Mouse (Mus musculus): ENCODE results near the gene Cdk5r1. TPM values are rescaled to one million over a fixed set of nuclear protein-coding genes. Genes with fewer than 3 reads are reported as not detected.

The Cdk5r1 gene
- polyA plus RNA-seq, 1 experiment from 2014 or later: 4.7 TPM

DNA sequence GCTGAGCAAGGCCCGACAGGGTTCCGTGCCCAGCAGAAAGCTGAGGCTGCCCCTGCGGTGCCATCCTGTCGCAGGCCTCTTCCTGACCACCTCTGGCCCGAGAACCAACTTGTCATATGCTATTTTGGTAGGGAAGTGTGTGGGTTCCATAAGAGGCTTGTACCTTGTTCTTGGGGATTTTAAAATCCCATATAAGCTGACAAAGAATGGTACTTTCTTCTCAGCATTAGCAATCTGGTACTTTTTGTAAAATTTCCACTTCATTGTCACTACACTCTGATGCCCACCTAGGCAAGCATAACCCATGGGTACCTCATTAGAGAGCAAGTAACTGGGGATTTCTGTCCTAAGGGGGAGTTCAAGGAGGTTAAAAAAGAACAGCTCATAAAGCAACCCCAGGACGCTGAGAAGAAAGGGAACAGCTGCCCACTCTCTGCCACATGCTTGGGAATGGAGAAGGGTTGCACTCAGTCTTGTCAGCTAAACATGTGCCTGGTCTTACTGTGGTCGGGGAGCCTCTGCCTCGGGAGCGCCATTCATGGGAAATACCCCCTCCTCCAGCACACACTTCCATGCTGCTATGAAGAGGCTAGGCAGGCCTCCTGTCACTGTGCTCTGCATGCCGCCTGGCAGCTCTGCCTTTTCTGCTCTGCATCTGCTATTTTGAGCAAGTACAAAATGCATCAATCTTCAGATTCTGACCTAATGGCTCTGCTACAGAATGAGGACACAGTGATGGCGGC is 21.7 kb downstream of the Cdk5r1 start:
- no peaks in the 10 kb centered on the region for H3K36me3 ChIP-seq (replicated peaks)
- H3K4me1 ChIP-seq: peaks cover 31% of the 10 kb centered on the region
- no peaks in the 10 kb centered on the region for H3K27me3 ChIP-seq (ENCODE audit: poor library complexity, severe bottlenecking)
- H3K27ac ChIP-seq: peak overlapping the region; percentile 51; the same call in 1 of the 2 replicates
- H3K9me3 ChIP-seq: no peaks in the 10 kb centered on the region
- no peak overlapping the region for H3K4me3 ChIP-seq
- DNase-seq (ENCODE audit: extremely low spot score, low spot score): no peak
- WGBS: 73% methylated on average over 11 of the region's 11 CpGs

DNA sequence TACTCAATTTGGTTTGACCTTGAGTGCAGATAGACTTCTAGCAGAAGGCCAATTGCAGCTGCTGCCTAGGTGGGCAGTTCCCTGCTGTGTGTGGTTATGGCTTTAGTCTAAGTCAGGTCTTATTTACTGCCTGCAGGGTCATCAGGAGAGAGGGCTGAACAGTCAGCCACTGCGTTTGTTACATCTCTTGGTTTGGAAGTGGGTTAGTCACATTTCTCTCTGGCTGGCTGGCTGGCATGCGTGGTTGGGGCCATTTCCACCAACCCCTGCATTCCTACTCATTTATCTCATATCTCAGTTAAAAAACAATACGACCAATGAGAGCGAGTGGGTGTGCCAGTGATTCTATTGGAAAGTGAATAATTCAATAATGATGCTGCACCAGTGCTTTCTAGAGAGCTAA is 22.7 kb downstream of the Cdk5r1 start:
- Histone ChIP-seq H3K9me3 (no peaks in the 10 kb centered on the region), H3K27me3 (ENCODE audit: poor library complexity, severe bottlenecking) (no peaks in the 10 kb centered on the region), H3K4me1 (peaks cover 41% of the 10 kb centered on the region), H3K27ac (peak overlapping the region; percentile 8; the same call in 1 of the 2 replicates), H3K4me3 (no peak overlapping the region), H3K36me3 (replicated peaks) (no peaks in the 10 kb centered on the region)
- WGBS: 87% methylated on average over 4 of the region's 4 CpGs
- no peak for DNase-seq (ENCODE audit: extremely low spot score, low spot score)

DNA sequence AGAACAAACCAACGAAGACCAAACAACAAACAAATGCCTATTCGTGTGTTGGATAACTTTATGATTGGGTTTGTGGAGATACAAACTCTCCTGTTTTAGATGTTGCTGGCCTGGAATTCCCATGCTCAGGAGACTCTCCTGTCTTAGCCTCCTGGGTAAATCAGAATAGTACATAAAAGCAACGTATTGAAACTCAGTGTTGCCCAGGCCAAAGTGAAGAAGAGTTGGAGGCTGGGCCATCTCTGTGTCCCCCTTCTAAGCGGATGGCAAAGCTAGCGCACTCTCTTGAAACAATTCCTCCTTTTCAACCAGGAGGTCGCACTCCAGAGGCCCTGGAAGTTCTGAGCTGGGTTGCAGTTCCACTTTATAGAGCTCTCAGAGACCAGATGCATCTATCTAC is 26.5 kb downstream of the Cdk5r1 start:
- DNase-seq (ENCODE audit: extremely low spot score, low spot score): no peak
- Histone ChIP-seq H3K27ac (peak overlapping the region; percentile 88), H3K4me1 (peaks cover 53% of the 10 kb centered on the region), H3K27me3 (ENCODE audit: poor library complexity, severe bottlenecking) (peaks cover 11% of the 10 kb centered on the region), H3K36me3 (replicated peaks) (no peaks in the 10 kb centered on the region), H3K4me3 (peak overlapping the region; percentile 36; the same call in 1 of the 2 replicates), H3K9me3 (no peaks in the 10 kb centered on the region)
- WGBS: 81% methylated on average over 6 of the region's 6 CpGs

DNA sequence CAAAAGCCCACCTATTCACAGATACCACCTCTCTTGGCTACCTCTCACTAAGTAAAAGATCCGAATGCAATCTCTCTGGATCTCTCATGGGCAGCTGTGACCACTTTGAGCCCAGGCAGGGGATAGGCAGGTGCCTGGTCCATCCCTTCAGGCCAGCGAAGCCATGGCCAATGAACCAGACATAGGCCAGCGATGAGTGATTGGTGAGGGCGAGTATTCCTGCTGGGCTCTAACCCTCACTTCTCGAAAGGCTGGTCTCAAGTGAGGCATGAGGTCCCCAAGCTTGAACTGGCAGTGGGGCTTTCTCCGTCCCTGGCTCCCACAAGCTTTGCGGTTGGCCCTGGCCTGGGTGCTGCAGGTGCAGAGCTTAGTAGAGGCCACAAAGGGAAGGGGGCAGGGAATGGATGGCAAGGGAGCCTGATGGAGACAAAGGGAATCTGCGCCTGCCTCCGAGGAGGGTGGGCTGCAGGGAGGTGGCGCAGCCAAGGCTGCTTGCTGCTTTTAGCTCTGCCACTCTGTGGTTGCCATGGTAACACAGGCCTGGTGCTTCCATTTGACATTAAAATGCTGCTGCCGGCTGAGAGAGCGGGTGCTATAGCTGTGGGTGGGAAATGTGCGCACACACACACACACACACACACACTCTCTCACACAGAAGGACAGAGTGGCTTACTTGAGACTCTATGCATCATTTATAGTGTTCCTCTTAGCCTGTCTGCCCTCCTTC is 27.1 kb downstream of the Cdk5r1 start:
- H3K9me3 ChIP-seq: no peaks in the 10 kb centered on the region
- peaks cover 52% of the 10 kb centered on the region for H3K4me1 ChIP-seq
- H3K36me3 ChIP-seq (replicated peaks): no peaks in the 10 kb centered on the region
- peaks cover 11% of the 10 kb centered on the region for H3K27me3 ChIP-seq (ENCODE audit: poor library complexity, severe bottlenecking)
- 16% methylated on average over 13 of the region's 13 CpGs for WGBS
- DNase-seq (ENCODE audit: extremely low spot score, low spot score): peak; percentile 84
- peak overlapping the region; percentile 88 for H3K27ac ChIP-seq
- peak overlapping the region; percentile 36 for H3K4me3 ChIP-seq

DNA sequence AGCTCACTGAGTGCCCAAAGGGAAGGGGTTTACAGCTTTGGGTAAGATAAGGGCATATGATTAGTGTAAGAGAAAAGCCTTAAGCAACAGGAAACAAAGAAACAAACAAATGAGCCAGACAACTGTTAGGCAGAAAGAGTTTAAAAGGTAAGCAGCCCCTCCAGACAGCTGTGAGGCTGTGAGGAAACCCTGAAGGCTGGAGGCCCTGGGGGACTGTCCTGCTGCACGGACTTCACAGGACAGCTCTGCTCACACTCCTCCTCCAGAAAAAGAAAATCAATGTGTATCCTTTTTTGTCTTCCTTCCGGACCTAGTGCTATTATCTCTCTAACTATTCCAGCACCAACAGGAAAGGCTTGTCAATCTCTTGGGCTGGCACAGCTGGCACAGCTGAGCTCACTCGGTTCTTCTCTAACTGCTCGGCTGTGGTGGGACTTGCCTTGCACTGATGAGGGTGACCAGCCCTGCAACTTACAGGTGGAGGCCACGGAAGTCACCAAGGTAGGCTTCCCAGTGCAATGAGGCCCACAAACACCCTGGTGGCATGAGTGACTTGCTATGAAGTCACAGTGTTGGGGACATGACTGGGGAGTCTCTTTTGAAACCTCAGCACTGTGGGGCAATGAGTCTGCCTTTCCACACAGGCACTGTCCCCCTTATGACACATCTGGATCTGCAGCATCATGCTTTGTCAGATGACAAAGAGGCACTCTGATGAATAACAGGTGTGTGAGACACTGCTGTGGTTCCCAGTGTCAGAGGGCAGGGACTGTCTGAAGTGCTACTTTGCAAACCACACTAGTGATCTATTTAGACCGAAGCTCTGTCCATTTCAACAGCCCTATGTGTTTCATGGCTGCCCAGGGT is 27.9 kb downstream of the Cdk5r1 start:
- no peaks in the 10 kb centered on the region for H3K36me3 ChIP-seq (replicated peaks)
- DNase-seq (ENCODE audit: extremely low spot score, low spot score): no peak
- H3K4me1 ChIP-seq: peaks cover 49% of the 10 kb centered on the region
- no peaks in the 10 kb centered on the region for H3K9me3 ChIP-seq
- peak overlapping the region; percentile 88 for H3K27ac ChIP-seq
- H3K4me3 ChIP-seq: peak overlapping the region; percentile 36; the same call in 1 of the 2 replicates
- peaks cover 11% of the 10 kb centered on the region for H3K27me3 ChIP-seq (ENCODE audit: poor library complexity, severe bottlenecking)
- 48% methylated on average over 6 of the region's 6 CpGs for WGBS

DNA sequence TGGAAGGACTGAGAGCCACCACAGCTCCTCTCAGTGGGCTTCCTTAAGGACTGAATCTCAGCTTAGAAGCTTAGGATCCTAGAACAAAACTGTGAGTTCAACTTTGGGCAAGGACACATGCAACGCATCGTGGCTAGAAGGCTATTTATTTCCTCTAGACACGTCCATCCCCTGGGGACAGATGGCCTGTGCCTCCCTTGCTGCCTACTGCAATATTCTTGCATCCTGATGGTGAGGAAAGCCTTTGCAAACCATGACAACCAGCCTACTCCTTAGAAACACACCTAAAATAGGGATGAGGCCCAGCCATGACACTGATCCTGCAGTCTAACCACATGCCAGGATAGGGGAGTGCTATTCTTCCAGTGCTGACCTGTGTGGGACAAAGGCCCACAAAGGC is 28.8 kb downstream of the Cdk5r1 start:
- Histone ChIP-seq H3K27ac (peak overlapping the region; percentile 88), H3K27me3 (ENCODE audit: poor library complexity, severe bottlenecking) (peaks cover 11% of the 10 kb centered on the region), H3K9me3 (no peaks in the 10 kb centered on the region), H3K36me3 (replicated peaks) (no peaks in the 10 kb centered on the region), H3K4me1 (peaks cover 42% of the 10 kb centered on the region), H3K4me3 (no peak overlapping the region)
- no peak for DNase-seq (ENCODE audit: extremely low spot score, low spot score)
- 91% methylated on average over 3 of the region's 3 CpGs for WGBS

- Histone ChIP-seq H3K4me1 (peaks cover 42% of the 10 kb centered on the region), H3K27me3 (ENCODE audit: poor library complexity, severe bottlenecking) (peaks cover 11% of the 10 kb centered on the region)
- DNase-seq (ENCODE audit: extremely low spot score, low spot score): no peak
Observed at GRCm38 (mm10) chr11:80506483-80506882, 29.7 kb downstream of the Cdk5r1 start.

GRCm38 (mm10) chr11:80507791-80508190 is 31.0 kb downstream of the Cdk5r1 start:
- H3K4me3 ChIP-seq: no peak overlapping the region
- DNase-seq (ENCODE audit: extremely low spot score, low spot score): no peak
- H3K27ac ChIP-seq: peak overlapping the region; percentile 40; the same call in 1 of the 2 replicates
- peaks cover 49% of the 10 kb centered on the region for H3K4me1 ChIP-seq
- H3K9me3 ChIP-seq: no peaks in the 10 kb centered on the region
- H3K36me3 ChIP-seq (replicated peaks): no peaks in the 10 kb centered on the region
- peaks cover 11% of the 10 kb centered on the region for H3K27me3 ChIP-seq (ENCODE audit: poor library complexity, severe bottlenecking)
- WGBS: 92% methylated on average over 6 of the region's 6 CpGs

More at GRCm38 (mm10) chr11:80506483-80506882, 29.7 kb downstream of the Cdk5r1 start:
- H3K9me3 ChIP-seq: no peaks in the 10 kb centered on the region
- no peak overlapping the region for H3K27ac ChIP-seq
- H3K4me3 ChIP-seq: no peak overlapping the region
- H3K36me3 ChIP-seq (replicated peaks): no peaks in the 10 kb centered on the region

- peaks cover 11% of the 10 kb centered on the region for H3K27me3 ChIP-seq (ENCODE audit: poor library complexity, severe bottlenecking)
- H3K27ac ChIP-seq: peak overlapping the region; percentile 76
- no peak for DNase-seq (ENCODE audit: extremely low spot score, low spot score)
- H3K36me3 ChIP-seq (replicated peaks): no peaks in the 10 kb centered on the region
- peaks cover 42% of the 10 kb centered on the region for H3K4me1 ChIP-seq
- no peaks in the 10 kb centered on the region for H3K9me3 ChIP-seq
- no peak overlapping the region for H3K4me3 ChIP-seq
- WGBS: 57% methylated on average over 19 of the region's 19 CpGs
Observed at GRCm38 (mm10) chr11:80508361-80509175, 31.7 kb downstream of the Cdk5r1 start.

DNA sequence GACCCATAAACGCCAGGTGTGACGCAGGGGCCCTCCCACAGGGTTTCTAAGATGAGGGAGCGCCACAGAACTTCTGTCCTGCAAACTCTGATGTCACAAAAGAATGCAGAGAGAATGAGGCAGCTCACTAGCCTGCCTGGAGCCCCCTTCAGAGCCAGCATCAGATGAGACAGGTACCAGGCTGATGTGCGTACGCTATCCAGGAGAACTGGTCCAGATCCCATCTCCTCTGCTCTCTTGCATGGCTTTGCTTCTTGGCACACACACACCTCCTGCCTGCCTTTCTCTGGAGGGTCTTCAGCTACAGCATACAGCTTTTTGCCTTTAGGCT is 32.3 kb downstream of the Cdk5r1 start:
- Histone ChIP-seq H3K9me3 (no peaks in the 10 kb centered on the region), H3K27me3 (ENCODE audit: poor library complexity, severe bottlenecking) (peaks cover 11% of the 10 kb centered on the region), H3K4me3 (no peak overlapping the region), H3K4me1 (peaks cover 36% of the 10 kb centered on the region), H3K36me3 (replicated peaks) (no peaks in the 10 kb centered on the region), H3K27ac (peak overlapping the region; percentile 76; the same call in 1 of the 2 replicates)
- WGBS: 76% methylated on average over 5 of the region's 5 CpGs
- no peak for DNase-seq (ENCODE audit: extremely low spot score, low spot score)

DNA sequence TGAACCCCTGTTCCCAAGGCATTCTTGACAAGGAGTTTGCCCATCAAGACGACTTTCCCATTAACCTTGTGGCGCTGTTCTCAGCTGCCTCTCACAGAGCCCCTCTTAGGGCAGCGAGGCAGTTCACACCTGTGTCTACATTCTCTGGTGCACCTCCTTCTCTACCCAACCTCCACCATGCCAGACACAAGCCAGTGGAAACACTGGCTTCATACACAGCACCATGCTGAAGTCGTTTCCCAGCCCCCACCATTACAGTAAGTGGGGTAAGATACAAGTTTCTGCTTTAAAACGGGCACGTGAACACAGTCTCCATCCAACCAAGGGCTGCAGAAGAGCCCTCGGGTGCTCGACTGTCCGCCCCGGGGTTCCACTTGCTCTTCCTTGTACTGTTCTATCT is 33.3 kb downstream of the Cdk5r1 start:
- WGBS: 88% methylated on average over 10 of the region's 10 CpGs
- peaks cover 11% of the 10 kb centered on the region for H3K27me3 ChIP-seq (ENCODE audit: poor library complexity, severe bottlenecking)
- no peak for DNase-seq (ENCODE audit: extremely low spot score, low spot score)
- H3K27ac ChIP-seq: no peak overlapping the region
- H3K4me1 ChIP-seq: peaks cover 30% of the 10 kb centered on the region
- no peaks in the 10 kb centered on the region for H3K9me3 ChIP-seq
- H3K4me3 ChIP-seq: no peak overlapping the region
- no peaks in the 10 kb centered on the region for H3K36me3 ChIP-seq (replicated peaks)
